Comparison of ENCODE assay signal across 28 mouse cellular contexts in genomic region chr10:74414021-74414420, GRCm38 (mm10).
DNase-seq lines count a peak whose midpoint lies in the region; ATAC-seq lines count a peak whose summit lies in the region.
"Had no signal": no experiment of that assay in that cellular context is flagged by ENCODE, and none has a peak within 500 bp of the region (broad histone marks: within the 10 kb centered on the region; RNA-seq: fewer than 3 reads in every experiment).

No protein-coding gene starts in this region.

- H3K9me3 ChIP-seq in embryonic facial prominence, embryonic 14.5 days (ENCODE audit: control insufficient read depth, low read length): no peaks in the 10 kb centered on the region
- H3K9me3 ChIP-seq: embryonic facial prominence, embryonic 15.5 days; forebrain, embryonic 12.5 days; heart, embryonic 15.5 days; limb, embryonic 12.5 days; midbrain, embryonic 13.5 days; neural tube, embryonic 15.5 days had no signal

- no peaks in the 10 kb centered on the region for H3K36me3 ChIP-seq in embryonic facial prominence, embryonic 14.5 days (ENCODE audit: control insufficient read depth, insufficient read depth, low read length)
- H3K36me3 ChIP-seq: embryonic facial prominence, embryonic 15.5 days; forebrain, embryonic 12.5 days; heart, embryonic 15.5 days; limb, embryonic 12.5 days; midbrain, embryonic 13.5 days; neural tube, embryonic 15.5 days had no signal

- 36% methylated on average over 3 of the region's 3 CpGs for WGBS in embryonic facial prominence, embryonic 14.5 days

- no peak overlapping the region for H3K4me2 ChIP-seq in embryonic facial prominence, embryonic 14.5 days (ENCODE audit: low read depth, low read length)
- H3K4me2 ChIP-seq: embryonic facial prominence, embryonic 15.5 days; forebrain, embryonic 12.5 days; heart, embryonic 15.5 days; limb, embryonic 12.5 days; liver, embryonic 11.5 days; midbrain, embryonic 13.5 days; neural tube, embryonic 15.5 days had no signal

- H3K4me3 ChIP-seq in embryonic facial prominence, embryonic 14.5 days (ENCODE audit: low read depth, low read length): no peak overlapping the region
- H3K4me3 ChIP-seq: embryonic facial prominence, embryonic 15.5 days; forebrain, embryonic 12.5 days; heart, embryonic 15.5 days; limb, embryonic 12.5 days; megakaryocyte, embryonic 14.5 days; midbrain, embryonic 13.5 days; neural tube, embryonic 15.5 days had no signal

- no peak for ATAC-seq in embryonic facial prominence, embryonic 14.5 days (ENCODE audit: low read depth)
- ATAC-seq: activated CD4-positive, CD25-positive, alpha-beta regulatory T cell, adult 4 months; forebrain, postnatal 0 days; hindbrain, embryonic 16.5 days; midbrain, embryonic 13.5 days had no signal

- H3K27ac ChIP-seq in embryonic facial prominence, embryonic 14.5 days (replicated peaks; ENCODE audit: low read depth, low read length): no peak overlapping the region
- H3K27ac ChIP-seq: embryonic facial prominence, embryonic 15.5 days; forebrain, embryonic 12.5 days; heart, embryonic 15.5 days; limb, embryonic 12.5 days; midbrain, embryonic 13.5 days; neural tube, embryonic 15.5 days had no signal

- DNase-seq in embryo, embryonic 10 days (ENCODE audit: low spot score): peak; percentile 27
- no peak for DNase-seq in embryo, embryonic 9.5 days (ENCODE audit: extremely low spot score)
- DNase-seq in kidney, postnatal 10 days: peak; percentile 7
- no peak for DNase-seq in kidney, adult 11 months
- peak; percentile 35 for DNase-seq in brain, adult 2 months (ENCODE audit: low read depth, low spot score)
- DNase-seq in embryonic facial prominence, embryonic 14.5 days (ENCODE audit: low spot score): peak; percentile 42
- DNase-seq in gastrocnemius, postnatal 25 days: no peak
- DNase-seq: adrenal gland, adult 2 months; adrenal gland, postnatal 36 days; cerebellum, adult 9-11 months; forebrain, postnatal 0 days; kidney, adult 8-10 months; lung, postnatal 36 days; retina, postnatal 1 day; right cerebral cortex, postnatal 25 days; spleen, adult 18-20 months; thymus, postnatal 14 days had no signal

- no peaks in the 10 kb centered on the region for H3K4me1 ChIP-seq in embryonic facial prominence, embryonic 14.5 days (ENCODE audit: control insufficient read depth, insufficient read depth, low read length)
- H3K4me1 ChIP-seq: embryonic facial prominence, embryonic 15.5 days; forebrain, embryonic 12.5 days; heart, embryonic 15.5 days; limb, embryonic 12.5 days; megakaryocyte, embryonic 14.5 days; midbrain, embryonic 13.5 days had no signal

- no peaks in the 10 kb centered on the region for H3K27me3 ChIP-seq in embryonic facial prominence, embryonic 14.5 days (replicated peaks; ENCODE audit: control insufficient read depth, insufficient read depth, low read length)
- H3K27me3 ChIP-seq: CH12.LX; embryonic facial prominence, embryonic 15.5 days; forebrain, embryonic 12.5 days; heart, embryonic 15.5 days; limb, embryonic 12.5 days; megakaryocyte, embryonic 14.5 days; midbrain, embryonic 13.5 days; neural tube, embryonic 15.5 days had no signal

- H3K9ac ChIP-seq in embryonic facial prominence, embryonic 14.5 days (ENCODE audit: low read depth, low read length): no peak overlapping the region
- H3K9ac ChIP-seq: embryonic facial prominence, embryonic 15.5 days; forebrain, embryonic 12.5 days; forebrain, postnatal 0 days; heart, embryonic 15.5 days; limb, embryonic 12.5 days; midbrain, embryonic 13.5 days; neural tube, embryonic 15.5 days had no signal

Comparison
In these comparisons a context has a peak if more than half of its experiments do, and no peak if none do; other contexts are left out.
1. DNase-seq: peak in embryo, embryonic 10 days (single experiment), kidney, postnatal 10 days (single experiment), brain, adult 2 months (single experiment) and embryonic facial prominence, embryonic 14.5 days (single experiment); none in embryo, embryonic 9.5 days (single experiment), kidney, adult 11 months (single experiment) and gastrocnemius, postnatal 25 days (single experiment).